Mouse (Mus musculus) effector memory CD4-positive, alpha-beta T cell, adult 7 months (primary cell): ENCODE measurements around the gene Bpifb2. TPM values are rescaled to one million over a fixed set of nuclear protein-coding genes. Genes with fewer than 3 reads are reported as not detected.

ENCODE experiments used
- polyA plus RNA-seq: library from polyadenylated mRNA; unstranded; fragments of 100-300 nt; shearing (Covaris generic); gene quantifications from one replicate; pipeline ENCODE4 v1.2.1, GENCODE M21; 2017

Bpifb2 gene
- polyA plus RNA-seq = not detected

GRCm38 (mm10) chr2:153874745-153875144 lies at the start of gene Bpifb2:
Gene Bpifb2 (plus strand): TSS chr2:153875045.

DNA sequence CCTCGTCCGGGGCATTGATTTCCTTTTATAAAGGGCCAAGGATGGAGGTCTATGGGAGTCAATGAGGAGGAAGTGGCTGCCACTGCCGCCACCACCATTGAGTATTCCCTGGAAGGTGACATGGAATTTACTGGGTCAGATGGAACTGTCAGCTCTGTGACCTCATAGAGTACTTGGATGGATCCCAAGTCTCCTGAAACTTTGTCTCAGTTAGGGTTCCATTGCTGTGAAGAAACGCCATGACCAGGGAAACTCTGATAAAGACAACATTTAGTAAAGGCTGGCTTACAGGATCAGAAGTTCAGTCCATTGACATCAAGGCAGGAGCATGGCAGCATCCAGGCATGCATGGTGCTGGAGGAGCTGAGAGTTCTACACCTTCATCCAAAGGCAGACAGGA lies 3.9 kb upstream of the Bpifb2 start, which contains the start of gene Sun5:
TSS of gene Sun5 (minus strand) at position 101 of the 400 bp plus-strand sequence.

DNA sequence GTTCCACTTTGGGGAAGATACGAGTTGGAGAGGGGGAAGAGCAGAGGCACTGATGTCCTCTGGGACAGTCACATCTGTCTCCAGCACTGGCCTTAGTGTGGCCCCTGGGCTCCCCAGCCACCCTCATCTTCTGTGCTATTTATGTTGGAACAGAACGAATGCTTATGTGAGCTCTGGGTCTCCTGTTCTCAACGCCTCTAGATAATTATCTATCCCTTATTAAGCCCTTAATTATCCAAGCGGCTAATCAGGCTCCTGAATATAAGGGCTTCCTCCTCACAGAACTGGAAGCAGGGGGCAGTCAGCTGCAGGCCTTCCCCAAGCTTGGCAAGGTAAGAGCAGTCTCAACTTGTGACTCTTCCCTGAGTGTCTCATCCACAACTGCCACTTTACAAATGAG lies 25.2 kb downstream of the Bpifb2 start, which contains the start of gene Bpifb6:
TSS of gene Bpifb6 (plus strand) at position 301 of the 400 bp plus-strand sequence.

DNA sequence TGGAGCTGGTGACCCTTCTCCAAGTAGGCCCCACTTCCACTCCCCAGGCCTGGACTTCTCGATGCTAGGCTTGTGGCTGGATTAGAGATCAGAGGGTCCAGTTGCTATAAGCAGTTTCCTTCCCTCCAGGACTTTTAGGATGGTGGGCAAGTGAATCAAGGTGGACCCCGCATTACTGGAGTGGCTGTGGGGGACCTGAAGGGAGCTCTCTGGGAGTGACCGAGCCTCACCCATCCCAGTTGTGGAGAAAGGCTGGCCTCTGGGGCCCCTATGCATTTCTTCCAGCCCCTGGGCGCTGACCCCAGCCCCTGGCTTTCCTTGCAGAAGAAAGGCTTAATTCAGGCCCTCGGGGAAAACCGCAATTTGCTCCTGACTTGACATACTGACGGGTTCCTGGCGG lies 43.1 kb downstream of the Bpifb2 start, which contains the start of gene Bpifb3:
TSS of gene Bpifb3 (plus strand) at position 301 of the 400 bp plus-strand sequence.

GRCm38 (mm10) chr2:153937843-153938242 lies 63.0 kb downstream of the Bpifb2 start, which contains the start of gene Bpifb4:
Gene Bpifb4 (plus strand): TSS chr2:153938212.

Other genes starting within 250 kb of the Bpifb2 start
- 69.3 TPM for gene Commd7, start 242.3 kb upstream of the Bpifb2 start, polyA plus RNA-seq
- 4.7 TPM for gene Dnmt3b, start 225.6 kb upstream of the Bpifb2 start, polyA plus RNA-seq
- 0.21 TPM for gene Dnmt3c, start 178.4 kb upstream of the Bpifb2 start, polyA plus RNA-seq
- 219 TPM for gene Mapre1, start 133.8 kb upstream of the Bpifb2 start, polyA plus RNA-seq
- not detected for gene Efcab8, start 95.1 kb upstream of the Bpifb2 start, polyA plus RNA-seq
- not detected for gene Sun5, start 4.0 kb upstream of the Bpifb2 start, polyA plus RNA-seq
- gene Bpifb6, start 25.3 kb downstream of the Bpifb2 start, polyA plus RNA-seq = not detected
- not detected for gene Bpifb3, start 43.2 kb downstream of the Bpifb2 start, polyA plus RNA-seq
- gene Bpifb4, start 63.2 kb downstream of the Bpifb2 start, polyA plus RNA-seq = not detected
- gene Bpifa6, start 99.9 kb downstream of the Bpifb2 start, polyA plus RNA-seq = not detected
- not detected for gene Bpifa2, start 133.2 kb downstream of the Bpifb2 start, polyA plus RNA-seq